Mouse (Mus musculus): ENCODE data around the gene Kcmf1.

DNA sequence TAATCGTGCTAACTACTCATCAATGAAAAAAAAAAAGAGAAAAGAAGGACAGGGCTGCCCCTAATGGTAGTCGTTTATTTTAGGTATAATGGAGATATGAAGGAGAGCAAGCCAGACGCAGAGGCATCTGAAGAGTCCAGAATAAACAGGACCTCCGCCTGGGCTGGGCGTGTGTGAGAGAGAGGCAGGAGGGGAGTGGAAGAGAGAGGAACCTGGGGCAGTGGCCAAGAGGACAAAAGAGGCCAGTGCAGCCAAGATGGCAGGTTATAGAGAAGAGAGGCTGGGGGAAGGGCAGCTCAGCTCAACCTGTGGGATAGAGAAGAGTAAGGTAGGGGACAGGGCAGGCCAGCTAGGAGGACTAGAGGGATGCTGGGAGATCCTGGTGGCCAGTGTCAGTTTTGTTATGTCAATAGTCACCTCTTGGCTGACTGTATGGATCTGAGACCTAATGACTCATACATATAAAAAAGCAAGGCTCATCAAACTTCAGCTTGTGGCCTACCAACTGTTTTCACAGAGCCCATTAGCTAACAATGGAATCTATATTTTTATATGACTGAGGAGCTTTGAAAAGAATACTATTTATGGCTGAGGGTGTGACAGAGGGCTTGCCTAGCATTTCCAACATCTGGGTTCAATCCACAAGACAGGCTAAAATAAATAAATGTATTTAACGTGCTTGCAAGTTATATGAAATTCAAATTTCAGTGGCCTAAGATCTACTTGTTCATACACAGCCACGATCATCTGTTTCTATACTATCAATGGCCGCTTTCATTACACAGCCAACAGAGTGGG, 16.9 kb downstream of the Kcmf1 start:
- TF ChIP-seq CTCF (IDR thresholded peaks at IDR 0.05; ENCODE audit: extremely low read depth, insufficient read length, insufficient replicate concordance, low read depth, low read length) (no peak), POLR2A (IDR thresholded peaks at IDR 0.05; ENCODE audit: low read depth, low read length) (no peak)
